Mouse (Mus musculus) left cerebral cortex, adult 9 months (tissue): ENCODE results near the gene Phkg1.

ENCODE experiments used
- DNase-seq, 2 experiments: peaks; one replicate each; pipeline ENCODE4 v3.0.0; 2022; ENCODE audit warnings: low spot score in 2 of 2

Phkg1 gene

GRCm38 (mm10) chr5:129844848-129845247, 53.5 kb downstream of the Phkg1 start:
- DNase-seq = no peak
